Mouse (Mus musculus) erythroblast, embryonic 14.5 days (primary cell): Measurements from ENCODE around the gene Pih1d2. TPM values are rescaled to one million over a fixed set of nuclear protein-coding genes. Genes with fewer than 3 reads are reported as not detected.
"Not testable (repeated sequence)": the region's sequence is repeated elsewhere in the genome, so short reads cannot be mapped to it uniquely, and the experiment has no call there.

Experiments used
- H3K27me3 ChIP-seq: 2 replicates; pipeline ENCODE4 v1.6.1; 2012; ENCODE audit warnings: inconsistent platforms; ENCODE audit not compliant: control insufficient read depth
- H3K36me3 ChIP-seq: 2 replicates; pipeline ENCODE4 v1.6.1; 2012; ENCODE audit warnings: mild to moderate bottlenecking, inconsistent platforms; ENCODE audit not compliant: control insufficient read depth
- H3K4me1 ChIP-seq: 2 replicates; pipeline ENCODE4 v1.6.1; 2012; ENCODE audit warnings: inconsistent platforms; ENCODE audit not compliant: control insufficient read depth
- H3K4me3 ChIP-seq: replicated peaks from 2 replicates; pipeline ENCODE3; 2012; ENCODE audit warnings: moderate library complexity, mild to moderate bottlenecking, inconsistent platforms
- H3K9me3 ChIP-seq: 2 replicates; pipeline ENCODE4 v1.6.1; 2012; ENCODE audit warnings: low read length, inconsistent platforms, mixed read lengths; ENCODE audit not compliant: control insufficient read depth
- GATA1 ChIP-seq: IDR thresholded peaks from 2 replicates; pipeline ENCODE4 v1.6.1; 2012; ENCODE audit warnings: low read length, inconsistent platforms, mixed read lengths
- TAL1 ChIP-seq: IDR thresholded peaks from 3 replicates; pipeline ENCODE4 v1.6.1; 2012; ENCODE audit warnings: low read length, inconsistent platforms, mixed read lengths
- polyA plus RNA-seq: library from polyadenylated mRNA; stranded (reverse); fragments of >175 nt; gene quantifications from 2 replicates; pipeline ENCODE4 v1.2.3, GENCODE M21; 2012

The Pih1d2 gene
- polyA plus RNA-seq, 1 experiment = 0.18 TPM

- H3K27me3 ChIP-seq = no peaks in the 10 kb centered on the region
- peaks cover 82% of the 10 kb centered on the region for H3K36me3 ChIP-seq
- TF ChIP-seq TAL1 = no peak
- H3K4me3 ChIP-seq = no peak overlapping the region
- H3K4me1 ChIP-seq = peaks cover 23% of the 10 kb centered on the region
- no peaks in the 10 kb centered on the region for H3K9me3 ChIP-seq
These were observed 5.0 kb upstream of the Pih1d2 start for GRCm38 (mm10) chr9:50612115-50612514.

GRCm38 (mm10) chr9:50616161-50616560, 960 bp upstream of the Pih1d2 start:
- Histone ChIP-seq H3K4me1 (peaks cover 28% of the 10 kb centered on the region), H3K4me3 (peak overlapping the region; percentile 88), H3K27me3 (no peaks in the 10 kb centered on the region), H3K36me3 (peaks cover 41% of the 10 kb centered on the region), H3K9me3 (no peaks in the 10 kb centered on the region)
- TF ChIP-seq TAL1 = no peak
- no peak for TF ChIP-seq GATA1

GRCm38 (mm10) chr9:50617794-50618330, 741 bp downstream of the Pih1d2 start:
- H3K36me3 ChIP-seq = peaks cover 25% of the 10 kb centered on the region
- no peaks in the 10 kb centered on the region for H3K27me3 ChIP-seq
- peak overlapping the region; percentile 88 for H3K4me3 ChIP-seq
- no peaks in the 10 kb centered on the region for H3K9me3 ChIP-seq
- H3K4me1 ChIP-seq = peaks cover 28% of the 10 kb centered on the region
- TF ChIP-seq GATA1 = no peak
- TF ChIP-seq TAL1 = no peak

GRCm38 (mm10) chr9:50630903-50631302, 13.8 kb downstream of the Pih1d2 start:
- H3K4me1 ChIP-seq, H3K27me3 ChIP-seq, H3K4me3 ChIP-seq, H3K9me3 ChIP-seq: not testable (repeated sequence)
- H3K36me3 ChIP-seq = peaks cover 26% of the 10 kb centered on the region

GRCm38 (mm10) chr9:50632016-50632688, 15.0 kb downstream of the Pih1d2 start:
- H3K9me3 ChIP-seq = no peaks in the 10 kb centered on the region
- peaks cover 8% of the 10 kb centered on the region for H3K4me1 ChIP-seq
- TF ChIP-seq GATA1 (no peak), TAL1 (no peak)
- H3K36me3 ChIP-seq = peaks cover 35% of the 10 kb centered on the region
- peak overlapping the region; percentile 30 for H3K4me3 ChIP-seq
- no peaks in the 10 kb centered on the region for H3K27me3 ChIP-seq

- peaks cover 43% of the 10 kb centered on the region for H3K36me3 ChIP-seq
- no peak overlapping the region for H3K4me3 ChIP-seq
- peaks cover 8% of the 10 kb centered on the region for H3K4me1 ChIP-seq
- no peaks in the 10 kb centered on the region for H3K27me3 ChIP-seq
- no peaks in the 10 kb centered on the region for H3K9me3 ChIP-seq
- TF ChIP-seq TAL1 (no peak), GATA1 (no peak)
These were observed 15.9 kb downstream of the Pih1d2 start for GRCm38 (mm10) chr9:50633059-50633458.

- Histone ChIP-seq H3K4me3 (no peak overlapping the region), H3K27me3 (no peaks in the 10 kb centered on the region), H3K36me3 (peaks cover 53% of the 10 kb centered on the region), H3K4me1 (peaks cover 8% of the 10 kb centered on the region), H3K9me3 (no peaks in the 10 kb centered on the region)
- TF ChIP-seq GATA1 (no peak), TAL1 (no peak)
These were observed 17.1 kb downstream of the Pih1d2 start for GRCm38 (mm10) chr9:50634270-50634669.

- Histone ChIP-seq H3K4me1 (peaks cover 17% of the 10 kb centered on the region), H3K36me3 (peaks cover 88% of the 10 kb centered on the region), H3K4me3 (no peak overlapping the region), H3K27me3 (no peaks in the 10 kb centered on the region), H3K9me3 (no peaks in the 10 kb centered on the region)
- no peak for TF ChIP-seq GATA1
- TF ChIP-seq TAL1 = no peak
These were observed 29.8 kb downstream of the Pih1d2 start for GRCm38 (mm10) chr9:50646826-50647370.

GRCm38 (mm10) chr9:50650503-50650902, 33.4 kb downstream of the Pih1d2 start:
- H3K4me3 ChIP-seq = no peak overlapping the region
- peaks cover 17% of the 10 kb centered on the region for H3K4me1 ChIP-seq
- TF ChIP-seq TAL1 (no peak), GATA1 (no peak)
- peaks cover 80% of the 10 kb centered on the region for H3K36me3 ChIP-seq
- H3K9me3 ChIP-seq = no peaks in the 10 kb centered on the region
- H3K27me3 ChIP-seq = no peaks in the 10 kb centered on the region
